Mouse (Mus musculus): ENCODE measurements around the gene Ankrd1. TPM values are rescaled to one million over a fixed set of nuclear protein-coding genes. Genes with fewer than 3 reads are reported as not detected.

Gene Ankrd1
- total and polyA plus RNA-seq, 3 experiments: not detected

- TF ChIP-seq TCF12 (IDR thresholded peaks at IDR 0.05; ENCODE audit: low read depth, low read length) (peak; percentile 92), CHD1 (IDR thresholded peaks at IDR 0.05; ENCODE audit: low read depth, low read length) (no peak), ZNF384 (IDR thresholded peaks at IDR 0.05; ENCODE audit: low read depth, low read length) (no peak), POLR2AphosphoS2 (IDR thresholded peaks at IDR 0.05; ENCODE audit: low read depth, low read length) (no peak), CTCF (conservative IDR thresholded peaks at IDR 0.05 in 1 of 2, IDR thresholded peaks at IDR 0.05 in 1 of 2; ENCODE audit: low read depth in 2 of 2, low read length in 2 of 2) (no peak), MAFK (IDR thresholded peaks at IDR 0.05; ENCODE audit: insufficient replicate concordance, low read length) (no peak), ELF1 (IDR thresholded peaks at IDR 0.05; ENCODE audit: low read depth, low read length) (peak; percentile 65), ETS1 (conservative IDR thresholded peaks at IDR 0.05; ENCODE audit: low read depth, low read length) (no peak), USF2 (conservative IDR thresholded peaks at IDR 0.05; ENCODE audit: low read depth, low read length) (no peak)
These were observed 36.4 kb downstream of the Ankrd1 start, which contains the start of gene Rpp30 (continued) for GRCm38 (mm10) chr19:36083262-36084225.

DNA sequence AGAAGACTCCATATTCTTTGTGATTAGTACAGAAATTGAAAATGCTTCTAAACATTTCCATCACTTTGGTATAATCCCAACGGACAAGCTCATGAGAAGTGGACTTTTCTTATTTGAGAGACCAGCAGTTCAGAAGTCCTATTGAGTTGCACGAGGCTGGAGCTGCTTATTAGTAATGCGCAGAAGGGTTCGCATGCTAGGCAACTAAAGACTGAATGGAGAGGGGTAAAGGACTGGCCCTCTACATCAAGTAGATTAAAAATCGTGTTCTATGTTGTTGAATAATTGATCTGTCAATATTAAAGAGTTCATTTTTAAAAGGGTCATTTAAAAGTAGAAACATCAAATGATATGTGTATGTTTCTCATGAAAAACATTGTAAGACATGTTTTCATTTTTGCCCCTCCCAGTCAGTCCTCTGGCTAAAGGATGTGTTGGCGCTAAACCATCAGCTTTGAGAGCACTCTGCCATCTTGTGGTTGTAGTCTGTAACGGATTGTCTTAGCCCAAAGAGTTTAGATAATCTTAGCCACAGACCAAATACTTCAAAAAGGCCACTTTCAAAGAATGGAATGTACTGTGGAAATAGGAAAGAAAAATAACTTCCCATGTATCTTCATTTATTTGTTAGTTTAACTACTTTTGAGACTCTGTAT lies 37.2 kb downstream of the Ankrd1 start:
- Histone ChIP-seq H3K79me2 (replicated peaks; ENCODE audit: control insufficient read depth, extremely low read depth, insufficient read depth, poor library complexity, severe bottlenecking) (peaks cover 15% of the 10 kb centered on the region), H3K36me3 (replicated peaks in 1 of 2; ENCODE audit: control insufficient read depth in 1 of 2, insufficient read depth in 1 of 2, low read length in 1 of 2) (peaks cover 5 to 17% of the 10 kb centered on the region in 2 experiments), H3K9me3 (replicated peaks; ENCODE audit: low read length) (no peaks in the 10 kb centered on the region), H3K27ac (ENCODE audit: insufficient read depth, low read depth) (no peak overlapping the region), H3K4me1 (ENCODE audit: control insufficient read depth in 1 of 2, insufficient read depth in 2 of 2) (peaks cover 4 to 17% of the 10 kb centered on the region in 2 experiments; a peak in 3 of 4 replicates), H3K9ac (ENCODE audit: insufficient read depth, low read depth) (peak overlapping the region; percentile 79), H3K27me3 (replicated peaks) (no peaks in the 10 kb centered on the region), H3K4me2 (ENCODE audit: insufficient read depth, low read depth, poor library complexity, severe bottlenecking) (peak overlapping the region; percentile 88), H3K4me3 (replicated peaks in 1 of 3; ENCODE audit: low read depth in 2 of 3, low read length in 2 of 3, poor library complexity in 1 of 3) (peak overlapping the region in 2 of 3 experiments; percentile 85 to 98)
- in situ Hi-C loops (cut with MboI; ENCODE audit: low pct_ligation_motif_present, low pct_unique_long_range_greater_than_20kb, low sequenced_read_pairs) (loop anchor here (25.0 kb wide), 2 partner anchors 945 to 1095 kb away; no protein-coding TSS in a partner anchor), dilution Hi-C loops (cut with MboI; ENCODE audit: extremely low pct_ligation_motif_present, extremely low pct_unique_long_range_greater_than_20kb, low sequenced_read_pairs) (no loop called here)
- peak; percentile 81 for DNase-seq (ENCODE audit: extremely low read depth)
- peak; percentile 92 for TF ChIP-seq RAD21 (IDR thresholded peaks at IDR 0.05; ENCODE audit: low read depth, low read length)
- no peak for TF ChIP-seq NELFE (IDR thresholded peaks at IDR 0.05; ENCODE audit: low read depth, low read length)
- no peak for TF ChIP-seq JUN (IDR thresholded peaks at IDR 0.05; ENCODE audit: insufficient read depth, low read depth, low read length)
- no peak for TF ChIP-seq POLR2A (IDR thresholded peaks at IDR 0.05; ENCODE audit: low read depth, low read length)
- no peak for TF ChIP-seq MXI1 (IDR thresholded peaks at IDR 0.05; ENCODE audit: low read depth, low read length)
- no peak for TF ChIP-seq TCF12 (IDR thresholded peaks at IDR 0.05; ENCODE audit: low read depth, low read length)
- peak; percentile 58; the same call in 1 of the 2 replicates for TF ChIP-seq E2F4 (IDR thresholded peaks at IDR 0.05; ENCODE audit: insufficient replicate concordance, low read depth, low read length)
- no peak for TF ChIP-seq UBTF (IDR thresholded peaks at IDR 0.05; ENCODE audit: low read depth, low read length)
- no peak for TF ChIP-seq BHLHE40 (IDR thresholded peaks at IDR 0.05; ENCODE audit: low read depth, low read length)
- TF ChIP-seq JUND (conservative IDR thresholded peaks at IDR 0.05; ENCODE audit: low read depth, low read length): no peak
- TF ChIP-seq ZKSCAN1 (IDR thresholded peaks at IDR 0.05; ENCODE audit: borderline replicate concordance, low read depth, low read length): no peak
- peak; percentile 45 to 87; a peak in 3 of 4 replicates for TF ChIP-seq CTCF (conservative IDR thresholded peaks at IDR 0.05 in 1 of 2, IDR thresholded peaks at IDR 0.05 in 1 of 2; ENCODE audit: low read depth in 2 of 2, low read length in 2 of 2)
- TF ChIP-seq ZC3H11A (IDR thresholded peaks at IDR 0.05; ENCODE audit: low read depth, low read length): peak; percentile 59
- TF ChIP-seq TBP (conservative IDR thresholded peaks at IDR 0.05; ENCODE audit: low read depth, low read length): no peak
- TF ChIP-seq SMC3 (IDR thresholded peaks at IDR 0.05; ENCODE audit: low read depth, low read length): peak; percentile 86
- TF ChIP-seq USF1 (IDR thresholded peaks at IDR 0.05; ENCODE audit: low read depth, low read length): no peak
- no peak for TF ChIP-seq HCFC1 (IDR thresholded peaks at IDR 0.05; ENCODE audit: low read depth, low read length)
- TF ChIP-seq ZNF384 (IDR thresholded peaks at IDR 0.05; ENCODE audit: low read depth, low read length): no peak
- TF ChIP-seq MAZ (IDR thresholded peaks at IDR 0.05; ENCODE audit: low read depth, low read length): 0 out of 2 replicates have a peak, but pooled peaks have one; percentile 48
- TF ChIP-seq MEF2A (IDR thresholded peaks at IDR 0.05; ENCODE audit: borderline replicate concordance, low read depth, low read length): no peak
- peak; percentile 14; the same call in 1 of the 2 replicates for TF ChIP-seq IRF4 (IDR thresholded peaks at IDR 0.05; ENCODE audit: low read depth, low read length)
- TF ChIP-seq ZMIZ1 (IDR thresholded peaks at IDR 0.05; ENCODE audit: low read depth, low read length): no peak
- no peak for TF ChIP-seq CHD1 (IDR thresholded peaks at IDR 0.05; ENCODE audit: low read depth, low read length)
- no peak for TF ChIP-seq RCOR1 (conservative IDR thresholded peaks at IDR 0.05; ENCODE audit: low read depth, low read length)
- TF ChIP-seq PAX5 (IDR thresholded peaks at IDR 0.05; ENCODE audit: low read length): no peak
- no peak for TF ChIP-seq POLR2AphosphoS2 (IDR thresholded peaks at IDR 0.05; ENCODE audit: low read depth, low read length)
- TF ChIP-seq MYC (IDR thresholded peaks at IDR 0.05; ENCODE audit: low read depth, low read length): no peak; the same call in 1 of the 2 replicates
- TF ChIP-seq CHD2 (IDR thresholded peaks at IDR 0.05; ENCODE audit: low read length): no peak
- no peak for TF ChIP-seq NRF1 (IDR thresholded peaks at IDR 0.05; ENCODE audit: low read depth, low read length)
